Mouse (Mus musculus) layer of hippocampus, adult 2 months (tissue): Measurements from ENCODE around the gene Pkp3. TPM values are rescaled to one million over a fixed set of nuclear protein-coding genes. Genes with fewer than 3 reads are reported as not detected.

Experiments used
- DNase-seq, 2 experiments: peaks; one replicate each; pipeline ENCODE4 v3.0.0; 2022; ENCODE audit warnings: low spot score in 2 of 2
- H3K27ac ChIP-seq: fragments of 200-600 bp; 2 replicates; pipeline ENCODE4 v1.8.1; 2022
- H3K4me3 ChIP-seq: fragments of 200-600 bp; 2 replicates; pipeline ENCODE4 v1.8.1; 2022; ENCODE audit warnings: mild to moderate bottlenecking
- CTCF ChIP-seq: fragments of 200-600 bp; conservative IDR thresholded peaks from 2 replicates; pipeline ENCODE4 v1.8.1; 2022; ENCODE audit warnings: antibody characterized with exemption, mild to moderate bottlenecking, moderate library complexity
- total RNA-seq, 2 experiments: library from RNA; stranded (reverse); gene quantifications; 2 replicates each; pipeline ENCODE4 v1.2.3; 2021

The Pkp3 gene
- total RNA-seq, 2 experiments from 2014 or later: not detected

GRCm38 (mm10) chr7:141060426-141061242 is 17.4 kb upstream of the Pkp3 start, which contains the start of gene B4galnt4:
B4galnt4 (plus strand) TSS chr7:141061104.
- H3K4me3 ChIP-seq: peak within 1 kb of the TSS; percentile 88
- DNase-seq: peak; percentile 91 to 94
- no peak for TF ChIP-seq CTCF
- H3K27ac ChIP-seq: peak within 1 kb of the TSS; percentile 94

- Histone ChIP-seq H3K27ac (peak overlapping the region; percentile 94), H3K4me3 (peak overlapping the region; percentile 88)
- DNase-seq: no peak
- TF ChIP-seq CTCF: no peak
Observed at GRCm38 (mm10) chr7:141061269-141061692, 16.7 kb upstream of the Pkp3 start.

GRCm38 (mm10) chr7:141062525-141062924 is 15.5 kb upstream of the Pkp3 start:
- Histone ChIP-seq H3K27ac (peak overlapping the region; percentile 94; the same call in 1 of the 2 replicates), H3K4me3 (peak overlapping the region; percentile 88; the same call in 1 of the 2 replicates)
- TF ChIP-seq CTCF: no peak
- DNase-seq: no peak

- DNase-seq: no peak
- no peak for TF ChIP-seq CTCF
Observed at GRCm38 (mm10) chr7:141063353-141063752, 14.7 kb upstream of the Pkp3 start.

GRCm38 (mm10) chr7:141064175-141064574 is 13.8 kb upstream of the Pkp3 start:
- Histone ChIP-seq H3K27ac (no peak overlapping the region), H3K4me3 (no peak overlapping the region)
- no peak for TF ChIP-seq CTCF
- DNase-seq: no peak

More at GRCm38 (mm10) chr7:141063353-141063752, 14.7 kb upstream of the Pkp3 start:
- peak overlapping the region; percentile 94; the same call in 1 of the 2 replicates for H3K27ac ChIP-seq
- H3K4me3 ChIP-seq: no peak overlapping the region

- H3K4me3 ChIP-seq: no peak overlapping the region
- no peak for TF ChIP-seq CTCF
- no peak for DNase-seq
- no peak overlapping the region for H3K27ac ChIP-seq
Observed at GRCm38 (mm10) chr7:141064576-141064975, 13.4 kb upstream of the Pkp3 start.

- TF ChIP-seq CTCF: no peak
- no peak overlapping the region for H3K4me3 ChIP-seq
- H3K27ac ChIP-seq: no peak overlapping the region
- no peak for DNase-seq
Observed at GRCm38 (mm10) chr7:141068351-141068750, 9.7 kb upstream of the Pkp3 start.

GRCm38 (mm10) chr7:141070058-141070862 is 7.8 kb upstream of the Pkp3 start:
- DNase-seq: peak; percentile 74 to 85
- H3K27ac ChIP-seq: peak overlapping the region; percentile 96
- TF ChIP-seq CTCF: peak; percentile 87
- H3K4me3 ChIP-seq: peak overlapping the region; percentile 46

GRCm38 (mm10) chr7:141072017-141072745 is 5.8 kb upstream of the Pkp3 start:
- peak overlapping the region; percentile 96 for H3K27ac ChIP-seq
- peak; percentile 82 for TF ChIP-seq CTCF
- peak overlapping the region; percentile 22; the same call in 1 of the 2 replicates for H3K4me3 ChIP-seq
- peak in 1 of 2 experiments; percentile 67 for DNase-seq

- no peak for DNase-seq
- H3K4me3 ChIP-seq: no peak overlapping the region
- peak overlapping the region; percentile 96 for H3K27ac ChIP-seq
- no peak for TF ChIP-seq CTCF
Observed at GRCm38 (mm10) chr7:141073782-141074181, 4.2 kb upstream of the Pkp3 start.

- Histone ChIP-seq H3K27ac (no peak overlapping the region), H3K4me3 (no peak overlapping the region)
- no peak for TF ChIP-seq CTCF
- DNase-seq: no peak
Observed at GRCm38 (mm10) chr7:141078876-141079275, 858 bp downstream of the Pkp3 start.
